Mouse (Mus musculus): ENCODE results near the gene Ubl4a. TPM values are rescaled to one million over a fixed set of nuclear protein-coding genes. Genes with fewer than 3 reads are reported as not detected.

Gene Ubl4a
- polyA plus RNA-seq (2012; ENCODE audit: low replicate concordance) = 10.3 and 20.7 TPM in 2 replicates

DNA sequence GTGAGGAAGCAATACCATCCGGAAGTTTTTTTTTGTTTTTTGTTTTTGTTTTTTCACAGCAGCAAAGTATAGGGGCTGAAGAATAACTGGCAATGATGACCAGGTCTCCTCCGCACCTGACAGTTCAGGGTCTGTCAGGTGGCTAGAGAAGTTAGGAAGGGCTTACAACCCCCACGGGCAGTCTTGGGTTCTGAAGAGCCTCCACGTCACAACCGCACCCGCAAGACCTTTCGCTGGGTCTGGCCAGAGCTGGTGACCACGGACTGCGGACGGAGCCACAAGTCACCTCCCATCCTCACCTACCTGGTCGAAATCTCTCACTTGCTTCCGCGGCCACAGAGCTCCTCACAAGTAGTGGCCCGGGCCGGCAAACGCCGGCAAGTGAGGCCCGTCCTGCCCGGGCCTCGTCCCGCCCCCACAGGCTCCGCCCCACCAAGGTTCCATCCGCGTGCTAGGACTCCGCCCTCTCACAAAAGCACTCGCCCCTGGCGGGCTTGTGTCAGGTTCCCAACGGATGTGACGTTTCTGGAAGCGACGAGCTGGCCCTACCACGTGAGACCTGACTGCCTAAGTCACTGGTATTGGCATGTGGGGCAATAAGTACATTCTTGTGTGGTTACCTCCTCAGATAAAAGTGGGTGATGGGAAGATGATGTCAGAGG, at the start of gene Ubl4a, which contains the start of gene Slc10a3:
Ubl4a (minus strand) TSS at position 331 of the 662 bp plus-strand sequence.
Slc10a3 (minus strand) TSS at position 462 of the 662 bp plus-strand sequence.

DNA sequence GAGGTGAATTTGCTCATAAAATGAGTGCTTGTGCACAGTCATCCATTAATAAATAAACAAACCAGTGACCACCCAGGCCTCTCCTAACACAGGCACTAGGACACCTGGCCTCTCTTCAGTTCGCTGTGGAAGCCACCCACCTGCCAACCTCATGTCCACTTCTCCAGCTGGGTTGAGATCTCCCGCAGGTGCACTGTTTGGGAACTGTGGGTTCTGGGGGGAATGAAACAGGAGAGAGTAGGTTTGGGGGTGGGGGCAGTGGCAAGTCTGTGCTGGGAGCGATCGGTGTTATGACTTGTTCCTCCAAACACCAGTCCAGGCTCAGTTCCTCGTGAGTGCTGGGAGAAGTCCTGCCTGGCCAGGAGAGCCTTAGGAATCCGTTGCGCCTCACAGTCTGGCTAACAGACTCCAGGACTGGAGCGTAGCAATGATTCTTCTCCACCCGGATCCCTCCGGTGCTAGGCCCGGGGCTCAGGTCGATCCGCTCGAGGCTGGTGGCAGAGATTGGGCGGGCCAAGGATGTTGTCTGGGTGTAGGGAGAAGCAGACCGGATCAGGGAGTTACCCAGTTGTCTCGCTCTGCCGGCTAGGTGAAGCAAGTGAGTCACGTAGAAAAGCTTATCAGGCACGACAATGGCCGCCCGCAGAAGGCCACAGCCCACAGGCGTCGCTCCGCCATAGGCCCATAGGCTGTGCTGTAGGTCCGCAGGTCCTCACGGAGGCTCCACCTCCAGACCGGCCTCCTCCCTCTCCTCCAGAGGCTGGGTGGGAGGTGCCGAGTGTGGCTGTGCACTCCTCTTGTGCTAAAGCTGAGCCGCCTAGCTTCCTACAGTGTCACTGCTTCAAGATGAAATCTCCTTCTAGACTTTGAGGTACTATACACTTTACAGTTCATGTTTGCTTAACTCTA, 19.8 kb upstream of the Ubl4a start, which contains the start of the genes Fam3a and Ikbkg:
Fam3a (minus strand) TSS at position 738 of the 909 bp plus-strand sequence.
Ikbkg (plus strand) TSS at position 756 of the 909 bp plus-strand sequence.

DNA sequence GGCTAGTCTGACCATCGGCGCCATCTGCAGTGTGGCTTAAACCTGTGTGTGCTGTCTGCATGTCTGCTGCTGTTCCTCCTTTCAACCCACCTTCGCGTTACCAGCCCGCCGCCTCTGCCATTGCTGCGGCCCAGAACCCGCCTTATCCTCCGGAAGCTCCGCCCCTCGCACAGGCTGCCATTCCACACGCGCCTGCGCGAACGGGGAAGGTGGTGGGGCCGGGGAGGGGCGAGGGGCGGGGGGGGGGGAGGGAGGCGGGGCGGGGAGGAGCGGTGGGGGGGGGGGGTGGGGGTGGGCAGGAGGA, 19.6 kb downstream of the Ubl4a start, which contains the start of gene Lage3:
Lage3 (minus strand) TSS at position 152 of the 304 bp plus-strand sequence.

DNA sequence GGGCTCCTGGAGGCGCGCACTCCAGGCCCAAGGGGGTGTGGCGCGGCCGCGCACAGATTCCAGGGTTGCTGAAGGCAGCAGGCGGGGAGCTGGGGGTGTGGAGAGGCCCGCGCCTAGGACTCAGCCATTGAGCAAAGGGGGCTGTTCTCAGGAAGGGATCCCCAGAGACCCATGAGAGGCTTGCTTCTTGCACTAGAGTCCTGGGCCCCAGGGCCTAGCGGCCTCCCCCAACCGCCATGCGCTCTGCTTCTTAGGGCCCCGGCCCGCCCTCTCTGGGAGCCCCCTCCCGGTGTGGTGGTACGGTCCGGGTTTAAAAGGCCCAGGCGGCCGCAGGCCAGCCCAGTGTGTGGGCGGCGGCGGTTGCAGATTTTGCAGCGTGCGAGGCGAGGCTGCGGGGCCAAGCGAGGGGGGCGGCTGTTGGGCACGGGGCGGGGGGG, 44.3 kb downstream of the Ubl4a start, which contains the start of gene Plxna3:
Plxna3 (plus strand) TSS at position 342 of the 437 bp plus-strand sequence.

Other genes with a start within 250 kb of the Ubl4a start
- gene Opn1mw, start 245.8 kb downstream of the Ubl4a start, polyA plus RNA-seq (2012; ENCODE audit: low replicate concordance) = not detected in 2 replicates
- gene Mecp2, start 237.9 kb downstream of the Ubl4a start, polyA plus RNA-seq (2012; ENCODE audit: low replicate concordance) = 49.9 and 81.9 TPM in 2 replicates
- gene Tex28, start 205.4 kb downstream of the Ubl4a start, polyA plus RNA-seq (2012; ENCODE audit: low replicate concordance) = not detected in 2 replicates
- gene Tktl1, start 196.0 kb downstream of the Ubl4a start, polyA plus RNA-seq (2012; ENCODE audit: low replicate concordance) = not detected in 2 replicates
- 201 and 294 TPM in 2 replicates for gene Flna, start 123.4 kb downstream of the Ubl4a start, polyA plus RNA-seq (2012; ENCODE audit: low replicate concordance)
- 25.7 and 40.9 TPM in 2 replicates for gene Emd, start 118.5 kb downstream of the Ubl4a start, polyA plus RNA-seq (2012; ENCODE audit: low replicate concordance)
- gene Rpl10, start 102.4 kb downstream of the Ubl4a start, polyA plus RNA-seq (2012; ENCODE audit: low replicate concordance) = 154 and 937 TPM in 2 replicates
- 78.8 and 165 TPM in 2 replicates for gene Taz, start 91.3 kb downstream of the Ubl4a start, polyA plus RNA-seq (2012; ENCODE audit: low replicate concordance)
- 1.8 and 1.9 TPM in 2 replicates for gene Dnase1l1, start 90.9 kb downstream of the Ubl4a start, polyA plus RNA-seq (2012; ENCODE audit: low replicate concordance)
- gene Atp6ap1, start 76.1 kb downstream of the Ubl4a start, polyA plus RNA-seq (2012; ENCODE audit: low replicate concordance) = 20.3 and 40.2 TPM in 2 replicates
- gene Gdi1, start 68.2 kb downstream of the Ubl4a start, polyA plus RNA-seq (2012; ENCODE audit: low replicate concordance) = 86.6 and 171 TPM in 2 replicates
- gene Fam50a, start 60.2 kb downstream of the Ubl4a start, polyA plus RNA-seq (2012; ENCODE audit: low replicate concordance) = 12.3 and 29.0 TPM in 2 replicates
- 9.0 and 13.1 TPM in 2 replicates for gene Plxna3, start 44.2 kb downstream of the Ubl4a start, polyA plus RNA-seq (2012; ENCODE audit: low replicate concordance)
- gene Lage3, start 19.6 kb downstream of the Ubl4a start, polyA plus RNA-seq (2012; ENCODE audit: low replicate concordance) = 3.3 and 4.9 TPM in 2 replicates
- 5.2 and 7.6 TPM in 2 replicates for gene Slc10a3, start 131 bp upstream of the Ubl4a start, polyA plus RNA-seq (2012; ENCODE audit: low replicate concordance)
- gene Fam3a, start 20.1 kb upstream of the Ubl4a start, polyA plus RNA-seq (2012; ENCODE audit: low replicate concordance) = 14.6 and 17.1 TPM in 2 replicates
- gene Ikbkg, start 20.1 kb upstream of the Ubl4a start, polyA plus RNA-seq (2012; ENCODE audit: low replicate concordance) = 16.9 and 22.2 TPM in 2 replicates
- 10.9 and 17.0 TPM in 2 replicates for gene G6pdx, start 56.0 kb upstream of the Ubl4a start, polyA plus RNA-seq (2012; ENCODE audit: low replicate concordance)
- gene Gm6880, start 108.2 kb upstream of the Ubl4a start, polyA plus RNA-seq (2012; ENCODE audit: low replicate concordance) = not detected in 2 replicates
- gene Olfr1326-ps1, start 201.7 kb upstream of the Ubl4a start, polyA plus RNA-seq (2012; ENCODE audit: low replicate concordance) = not detected in 2 replicates
- not detected in 2 replicates for gene Olfr1325, start 219.5 kb upstream of the Ubl4a start, polyA plus RNA-seq (2012; ENCODE audit: low replicate concordance)

Measured in hematopoietic multipotent progenitor cell, adult 10-12 weeks (in vitro differentiated cells).